Mouse (Mus musculus): Measurements from ENCODE around the gene Arhgef28.
"Not testable (repeated sequence)": the region's sequence is repeated elsewhere in the genome, so short reads cannot be mapped to it uniquely, and the experiment has no call there.

The Arhgef28 gene

GRCm38 (mm10) chr13:98124113-98124745 is 82.0 kb downstream of the Arhgef28 start:
- DNase-seq (ENCODE audit: low spot score in 2 of 2) = no peak

DNA sequence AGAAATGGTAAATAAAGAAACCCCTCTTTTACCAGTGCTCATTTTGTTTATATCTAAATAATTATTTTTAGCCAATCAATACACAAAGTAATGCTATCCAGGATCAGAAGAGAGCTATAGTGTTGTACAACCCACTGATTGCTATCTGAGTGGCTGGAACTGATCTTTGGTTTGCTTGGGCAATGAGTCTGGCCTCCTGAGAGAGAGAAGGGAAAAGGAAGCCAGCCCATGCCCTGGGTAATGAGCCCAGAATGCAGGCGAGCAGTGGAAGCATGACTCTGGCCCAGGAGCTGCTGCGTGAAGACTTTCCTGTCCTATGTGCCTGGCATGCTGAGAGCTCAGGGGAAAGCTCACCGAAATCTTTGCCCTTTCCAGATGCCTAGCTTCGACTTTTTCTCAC is 83.5 kb downstream of the Arhgef28 start:
- no peak for DNase-seq (ENCODE audit: low spot score in 2 of 2)

- DNase-seq (ENCODE audit: low spot score in 2 of 2) = no peak
Measured at GRCm38 (mm10) chr13:98121993-98122392, 84.2 kb downstream of the Arhgef28 start.

- DNase-seq (ENCODE audit: low spot score in 2 of 2) = no peak
Measured at GRCm38 (mm10) chr13:98121124-98121470, 85.1 kb downstream of the Arhgef28 start.

DNA sequence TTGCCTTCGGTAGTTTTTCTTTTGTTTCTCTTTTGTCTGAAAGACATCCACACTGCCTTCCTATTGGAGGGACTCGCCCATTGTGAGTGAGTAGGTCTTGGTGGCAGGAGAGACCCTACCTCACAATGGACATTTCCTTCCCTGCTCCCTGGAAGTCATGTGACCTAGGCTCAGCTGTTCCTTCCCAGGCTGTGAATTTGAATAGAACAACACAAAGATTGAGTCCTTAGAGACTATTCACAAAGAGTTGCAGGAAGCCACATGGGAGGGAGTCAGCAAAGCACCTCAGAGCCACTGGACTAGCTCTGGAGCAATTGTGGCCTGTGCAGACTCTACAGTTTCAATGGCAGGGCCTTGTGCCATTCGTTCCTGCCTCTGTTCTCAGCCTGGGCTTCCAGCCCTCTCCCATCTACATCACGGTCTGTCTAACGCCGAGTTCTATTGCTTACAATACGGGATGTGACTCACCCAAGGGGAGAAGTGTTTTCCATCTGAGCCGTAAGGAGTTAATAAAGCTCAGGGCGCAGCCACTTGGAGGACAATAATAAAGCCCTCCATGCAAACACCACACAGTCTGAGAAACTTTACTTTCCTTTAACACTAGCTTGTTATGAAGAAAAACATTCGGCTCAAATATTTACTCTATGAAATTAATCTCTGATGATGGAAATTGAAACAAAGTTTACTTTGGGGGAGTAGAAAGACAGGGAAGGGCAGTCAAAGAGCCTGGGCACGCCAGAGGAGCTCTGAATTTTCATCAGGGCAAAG is 85.7 kb downstream of the Arhgef28 start:
- no peak for DNase-seq (ENCODE audit: low spot score in 2 of 2)

DNA sequence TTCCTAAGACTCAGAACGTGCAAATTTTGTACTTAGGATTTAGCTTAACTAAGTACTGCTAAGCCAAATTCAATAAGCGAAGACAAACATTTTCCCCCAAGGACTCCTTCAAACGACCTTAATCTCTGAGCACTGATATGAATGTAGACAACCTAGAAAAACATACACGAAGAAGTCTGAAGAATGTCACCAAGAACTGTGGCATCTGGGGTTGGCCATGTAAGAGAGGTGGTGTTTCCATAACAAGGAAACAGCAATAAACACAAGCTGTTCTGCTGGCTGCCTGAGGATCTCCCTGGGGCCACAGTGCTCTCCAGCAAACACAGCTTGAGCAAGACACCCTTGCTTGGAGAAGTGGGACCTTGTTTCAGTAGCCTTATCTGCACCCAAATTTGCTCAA is 87.9 kb downstream of the Arhgef28 start:
- no peak for DNase-seq (ENCODE audit: low spot score in 2 of 2)

- no peak for DNase-seq (ENCODE audit: low spot score in 2 of 2)
Measured at GRCm38 (mm10) chr13:98117566-98118254, 88.5 kb downstream of the Arhgef28 start.

GRCm38 (mm10) chr13:98115650-98116049 is 90.6 kb downstream of the Arhgef28 start:
- DNase-seq (ENCODE audit: low spot score in 2 of 2) = no peak

- no peak for DNase-seq (ENCODE audit: low spot score in 2 of 2)
Measured at GRCm38 (mm10) chr13:98115051-98115450, 91.2 kb downstream of the Arhgef28 start.

- DNase-seq (ENCODE audit: low spot score in 2 of 2) = no peak
Measured at GRCm38 (mm10) chr13:98112812-98113503, 93.3 kb downstream of the Arhgef28 start.

- no peak for DNase-seq (ENCODE audit: low spot score in 2 of 2)
Measured at GRCm38 (mm10) chr13:98111531-98111930, 94.7 kb downstream of the Arhgef28 start.

DNA sequence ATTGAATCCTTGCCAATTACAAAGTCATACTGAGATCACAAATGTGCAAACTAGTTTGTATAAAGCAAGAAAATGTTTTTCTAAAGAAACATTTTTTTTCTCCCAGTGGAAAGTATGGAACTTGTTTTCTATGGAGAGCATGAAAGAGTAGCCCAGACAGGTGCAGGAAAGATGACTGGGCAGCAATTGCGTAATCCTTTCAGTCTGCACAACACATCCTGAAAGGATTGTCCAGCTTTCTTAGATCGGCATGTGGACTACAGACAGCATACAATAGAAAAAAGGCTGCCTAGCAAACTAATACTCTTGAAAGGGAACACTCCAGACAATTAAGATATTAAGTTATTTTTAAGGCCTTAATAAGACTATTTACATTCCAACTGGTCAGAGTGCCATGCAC is 95.2 kb downstream of the Arhgef28 start:
- no peak for DNase-seq (ENCODE audit: low spot score in 2 of 2)

DNA sequence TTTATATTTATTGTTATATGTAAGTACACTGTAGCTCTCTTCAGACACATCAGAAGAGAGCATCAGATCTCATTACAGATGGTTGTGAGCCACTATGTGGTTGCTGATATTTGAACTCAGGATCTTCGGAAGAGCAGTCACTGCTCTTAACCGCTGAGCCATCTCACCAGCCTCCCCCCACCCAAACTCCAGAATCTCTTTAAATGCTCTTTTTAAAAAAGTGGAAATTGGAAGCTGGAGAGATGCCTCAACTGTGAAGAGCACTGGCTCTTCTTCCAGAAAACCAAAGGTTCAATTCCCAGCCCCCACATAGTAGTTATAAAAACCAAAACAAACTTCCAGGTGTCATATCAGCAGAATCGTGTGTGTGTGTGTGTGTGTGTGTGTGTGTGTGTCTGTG is 97.8 kb downstream of the Arhgef28 start:
- DNase-seq (ENCODE audit: low spot score in 2 of 2) = not testable (repeated sequence)

DNA sequence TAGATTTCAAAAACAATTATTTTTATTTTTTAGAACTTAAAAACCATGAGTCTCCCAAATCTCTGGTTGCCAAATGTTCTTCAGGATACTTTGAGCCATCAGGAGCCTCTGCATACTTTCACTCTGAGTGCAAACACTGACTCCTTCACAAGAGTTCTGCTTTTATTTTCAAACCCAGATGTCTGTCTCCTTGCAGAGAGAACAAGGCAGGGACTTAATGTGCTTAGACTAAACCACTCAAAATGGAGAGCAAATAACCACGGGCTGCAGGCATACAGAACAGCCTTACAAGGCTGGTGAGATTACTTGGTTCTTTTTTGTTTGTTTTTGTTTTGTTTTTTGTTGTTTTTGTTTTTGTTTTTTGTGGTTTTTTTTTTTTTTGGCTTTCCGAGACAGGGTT is 98.6 kb downstream of the Arhgef28 start:
- DNase-seq (ENCODE audit: low spot score in 2 of 2) = no peak

DNA sequence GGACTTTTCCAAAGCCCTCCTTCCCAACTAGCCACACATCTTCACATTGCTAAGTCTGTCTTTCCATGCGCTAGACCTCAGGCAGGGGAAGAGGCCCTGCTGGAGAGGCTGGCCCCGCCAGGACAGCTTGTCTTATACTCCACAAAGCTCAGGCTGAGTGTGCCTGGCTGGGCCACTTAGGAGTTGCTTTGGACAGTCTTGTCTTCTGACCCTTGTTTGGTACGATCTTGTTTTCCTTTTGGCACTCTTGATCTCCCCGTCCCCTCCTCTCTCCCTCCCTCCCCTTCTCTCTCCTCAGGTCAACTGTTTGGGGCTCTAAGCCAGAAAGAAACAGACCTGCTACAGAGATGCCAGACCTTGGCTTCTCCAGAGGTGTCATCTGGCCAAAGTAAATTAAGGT is 110.3 kb downstream of the Arhgef28 start:
- DNase-seq (ENCODE audit: low spot score in 2 of 2) = no peak

GRCm38 (mm10) chr13:98094332-98094731 is 111.9 kb downstream of the Arhgef28 start:
- no peak for DNase-seq (ENCODE audit: low spot score in 2 of 2)

- DNase-seq (ENCODE audit: low spot score in 2 of 2) = no peak
Measured at GRCm38 (mm10) chr13:98093483-98093882, 112.8 kb downstream of the Arhgef28 start.

GRCm38 (mm10) chr13:98092354-98093002 is 113.8 kb downstream of the Arhgef28 start:
- no peak for DNase-seq (ENCODE audit: low spot score in 2 of 2)

DNA sequence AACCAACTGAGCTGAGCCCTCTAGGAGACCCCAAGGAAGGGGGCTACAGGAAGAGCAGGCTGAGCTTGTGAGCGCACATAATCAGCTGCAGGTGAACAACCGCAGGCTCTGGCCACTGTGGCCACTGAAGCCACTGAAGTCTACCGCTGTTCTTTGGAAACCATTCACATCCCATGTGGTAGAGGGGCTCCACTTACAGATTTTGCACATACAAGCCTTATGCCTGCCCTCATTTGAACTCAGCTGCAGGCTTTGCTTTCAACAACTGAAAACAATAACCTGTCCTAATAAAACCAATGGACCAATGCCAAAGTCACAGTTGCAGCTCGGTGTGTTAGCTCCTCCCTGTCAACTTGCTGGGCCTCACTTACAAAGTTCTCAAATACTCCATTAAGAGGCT is 126.6 kb downstream of the Arhgef28 start:
- DNase-seq (ENCODE audit: low spot score in 2 of 2) = no peak

- DNase-seq (ENCODE audit: low spot score in 2 of 2) = no peak
Measured at GRCm38 (mm10) chr13:98078251-98078650, 128.0 kb downstream of the Arhgef28 start.

DNA sequence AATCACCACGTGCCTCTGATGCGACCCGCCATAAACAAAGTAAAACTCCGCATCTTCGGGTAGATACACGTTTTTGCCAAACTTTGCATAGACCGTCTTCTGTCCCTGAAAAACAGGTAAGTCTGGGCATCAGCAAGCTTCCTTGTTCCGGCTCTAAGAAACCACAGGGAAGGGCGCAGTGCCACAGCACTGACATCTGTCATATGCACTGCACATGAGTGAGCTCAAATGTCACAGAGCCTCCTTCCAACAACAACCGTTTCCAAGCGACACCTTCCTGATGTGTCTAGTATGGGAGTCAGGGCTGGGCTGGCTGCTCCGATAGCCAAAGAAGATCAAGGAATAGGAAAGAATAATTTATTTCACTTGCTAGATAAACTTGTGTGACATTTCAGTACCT is 129.0 kb downstream of the Arhgef28 start:
- DNase-seq (ENCODE audit: low spot score in 2 of 2) = no peak

DNA sequence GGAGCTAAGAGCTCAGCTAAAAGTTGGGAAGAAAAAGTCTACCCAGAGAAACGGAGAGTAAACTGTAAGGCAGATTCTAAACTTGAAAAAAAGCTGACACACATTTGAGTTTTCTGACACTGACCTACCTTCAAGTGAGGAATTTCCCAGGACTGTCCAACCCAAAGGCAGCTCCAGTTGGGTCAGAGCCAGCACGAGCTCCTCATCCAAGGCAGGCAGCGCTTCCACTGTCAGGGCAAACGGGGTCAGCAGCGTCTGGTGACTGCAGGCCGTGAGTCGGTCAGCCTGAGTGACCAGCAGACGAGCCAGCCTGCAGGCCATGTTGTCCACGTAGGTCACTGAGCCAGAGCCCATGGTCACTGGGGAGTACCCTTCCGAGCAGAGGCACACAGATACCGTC is 131.4 kb downstream of the Arhgef28 start:
- no peak for DNase-seq (ENCODE audit: low spot score in 2 of 2)

Measured in right cerebral cortex, adult 2 months (tissue).